Mouse (Mus musculus) pancreas, adult 10 weeks (tissue): ENCODE results near the gene Defb39. TPM values are rescaled to one million over a fixed set of nuclear protein-coding genes. Genes with fewer than 3 reads are reported as not detected.

Experiments used
- polyA plus RNA-seq: library from polyadenylated mRNA; stranded (reverse); fragments of 350-450 nt; fragmentation: Illumina TruSeq; extraction: RNeasy Lipid Tissue Mini Kit (QIAGEN cat#74804); gene quantifications from one replicate; pipeline ENCODE4 v1.2.3, GENCODE M21; 2015; ENCODE audit warnings: low read depth, low replicate concordance; ENCODE audit not compliant: insufficient read depth

Gene Defb39
- not detected for polyA plus RNA-seq

DNA sequence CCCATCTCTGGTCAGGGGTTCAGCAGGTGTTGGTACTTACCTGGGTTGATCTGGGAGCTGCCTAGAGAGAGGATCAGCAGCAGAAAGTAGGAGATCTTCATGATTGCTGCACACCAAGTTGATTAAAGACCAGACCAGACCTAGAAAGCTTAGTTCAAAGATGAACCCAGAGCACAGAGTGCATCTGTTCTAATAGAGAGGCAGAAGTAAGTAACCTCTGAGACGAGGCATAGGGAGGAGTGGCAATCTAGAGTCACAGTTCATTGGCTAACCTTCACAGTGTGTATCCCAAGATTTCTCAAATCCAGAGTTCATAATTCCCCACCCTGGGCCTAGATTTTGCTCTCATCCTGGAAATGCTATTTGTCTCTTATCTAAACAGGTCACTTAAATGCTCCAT, at the start of gene Defb39:
Gene Defb39 (minus strand): TSS at position 101 of the 400 bp plus-strand sequence.

DNA sequence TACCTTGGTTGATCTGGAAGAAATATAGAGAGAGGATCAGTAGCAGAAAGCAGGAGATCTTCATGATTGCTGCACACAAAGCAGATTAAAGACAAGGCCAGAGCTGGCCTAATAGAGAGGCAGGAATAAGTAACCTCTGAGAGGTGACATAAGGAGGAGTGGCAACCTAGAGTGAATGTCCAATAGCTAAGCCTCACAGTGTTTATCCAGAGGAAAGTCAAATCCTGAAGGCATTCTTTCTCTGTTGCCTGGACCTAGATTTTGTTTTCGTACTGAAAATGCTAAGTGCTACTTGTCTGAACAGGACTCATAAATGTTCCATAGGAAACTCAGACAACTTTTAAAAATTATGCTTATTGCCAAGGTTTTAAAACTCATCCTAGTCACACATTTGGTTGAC, 38.1 kb downstream of the Defb39 start, which contains the start of gene Defb38:
Gene Defb38 (minus strand): TSS at position 101 of the 400 bp plus-strand sequence.

Other genes with a start within 250 kb of the Defb39 start
- gene Defb40, start 86.6 kb downstream of the Defb39 start, polyA plus RNA-seq: not detected
- not detected for gene Defb37, start 73.8 kb downstream of the Defb39 start, polyA plus RNA-seq
- not detected for gene Defb38, start 38.2 kb downstream of the Defb39 start, polyA plus RNA-seq
- not detected for gene Defb12, start 50.0 kb upstream of the Defb39 start, polyA plus RNA-seq
- not detected for gene Defb34, start 58.9 kb upstream of the Defb39 start, polyA plus RNA-seq
- not detected for gene Gm45826, start 76.0 kb upstream of the Defb39 start, polyA plus RNA-seq
- not detected for gene Defb14, start 129.5 kb upstream of the Defb39 start, polyA plus RNA-seq
- gene Defb4, start 133.9 kb upstream of the Defb39 start, polyA plus RNA-seq: not detected
- not detected for gene Defb6, start 160.7 kb upstream of the Defb39 start, polyA plus RNA-seq
- gene Defb46, start 175.1 kb upstream of the Defb39 start, polyA plus RNA-seq: not detected
- gene Defb5, start 182.8 kb upstream of the Defb39 start, polyA plus RNA-seq: not detected
- not detected for gene Defb3, start 228.6 kb upstream of the Defb39 start, polyA plus RNA-seq